34 mouse cellular contexts compared by ENCODE assay signal in genomic region chr2:181632624-181633023, GRCm38 (mm10). TPM values are rescaled to one million over a fixed set of nuclear protein-coding genes. Genes with fewer than 3 reads are reported as not detected.
A peak's percentile ranks its signal among the peaks of the same experiment; 100 is the strongest.
DNase-seq lines count a peak whose midpoint lies in the region; ATAC-seq lines count a peak whose summit lies in the region.
"Had no signal": no experiment of that assay in that cellular context is flagged by ENCODE, and none has a peak within 500 bp of the region (broad histone marks: within the 10 kb centered on the region; RNA-seq: fewer than 3 reads in every experiment).

No protein-coding gene starts in this region.

- no peak overlapping the region for H3K4me3 ChIP-seq in kidney, embryonic 14.5 days (ENCODE audit: low read length)
- H3K4me3 ChIP-seq: embryonic facial prominence, embryonic 10.5 days; embryonic facial prominence, embryonic 15.5 days; forebrain, embryonic 13.5 days; heart, embryonic 10.5 days; heart, embryonic 15.5 days; hindbrain, embryonic 12.5 days; intestine, embryonic 15.5 days; left cerebral cortex, adult 2 months; limb, embryonic 13.5 days; megakaryocyte, embryonic 14.5 days; midbrain, embryonic 12.5 days had no signal

- no peak overlapping the region for H3K4me2 ChIP-seq in kidney, embryonic 14.5 days (replicated peaks; ENCODE audit: low read depth, low read length)
- H3K4me2 ChIP-seq: embryonic facial prominence, embryonic 15.5 days; forebrain, embryonic 13.5 days; heart, embryonic 15.5 days; hindbrain, embryonic 12.5 days; intestine, embryonic 15.5 days; limb, embryonic 13.5 days; liver, embryonic 11.5 days; midbrain, embryonic 12.5 days had no signal

- H3K36me3 ChIP-seq in kidney, embryonic 14.5 days (ENCODE audit: control insufficient read depth, insufficient read depth, low read length): peaks cover 61% of the 10 kb centered on the region

- peak; percentile 61; the same call in 1 of the 2 replicates for ATAC-seq in cerebellum, adult (ENCODE audit: insufficient number of reproducible peaks, low FRiP score, low TSS enrichment)
- no peak for ATAC-seq in kidney, embryonic 14.5 days (ENCODE audit: low FRiP score, low TSS enrichment)
- ATAC-seq: activated CD4-positive, CD25-positive, alpha-beta regulatory T cell, adult 4 months; forebrain, embryonic 13.5 days; hindbrain, postnatal 0 days; intestine, embryonic 15.5 days had no signal

- no peaks in the 10 kb centered on the region for H3K27me3 ChIP-seq in kidney, embryonic 14.5 days (ENCODE audit: control insufficient read depth, insufficient read depth, low read length)
- H3K27me3 ChIP-seq: CH12.LX; embryonic facial prominence, embryonic 15.5 days; forebrain, embryonic 13.5 days; heart, embryonic 15.5 days; hindbrain, embryonic 12.5 days; intestine, embryonic 15.5 days; limb, embryonic 13.5 days; megakaryocyte, embryonic 14.5 days; midbrain, embryonic 12.5 days had no signal

- H3K9ac ChIP-seq in kidney, embryonic 14.5 days (ENCODE audit: low read depth, low read length): no peak overlapping the region
- H3K9ac ChIP-seq: embryonic facial prominence, embryonic 15.5 days; forebrain, embryonic 13.5 days; heart, embryonic 15.5 days; hindbrain, embryonic 12.5 days; intestine, embryonic 15.5 days; limb, embryonic 13.5 days; midbrain, embryonic 12.5 days had no signal

- H3K9me3 ChIP-seq in kidney, embryonic 14.5 days (ENCODE audit: control insufficient read depth, low read length): no peaks in the 10 kb centered on the region
- H3K9me3 ChIP-seq: embryonic facial prominence, embryonic 10.5 days; embryonic facial prominence, embryonic 15.5 days; forebrain, embryonic 13.5 days; heart, embryonic 10.5 days; heart, embryonic 15.5 days; hindbrain, embryonic 12.5 days; intestine, embryonic 15.5 days; limb, embryonic 13.5 days; megakaryocyte, embryonic 14.5 days; midbrain, embryonic 12.5 days had no signal

- H3K27ac ChIP-seq in kidney, embryonic 14.5 days (ENCODE audit: low read depth, low read length): no peak overlapping the region
- H3K27ac ChIP-seq: embryonic facial prominence, embryonic 10.5 days; embryonic facial prominence, embryonic 15.5 days; forebrain, embryonic 13.5 days; heart, embryonic 10.5 days; heart, embryonic 15.5 days; hindbrain, embryonic 12.5 days; hindbrain, postnatal 0 days; intestine, embryonic 15.5 days; left cerebral cortex, adult 2 months; limb, embryonic 13.5 days; midbrain, embryonic 12.5 days had no signal

- no peaks in the 10 kb centered on the region for H3K4me1 ChIP-seq in kidney, embryonic 14.5 days (ENCODE audit: control insufficient read depth, insufficient read depth, low read length)
- H3K4me1 ChIP-seq: embryonic facial prominence, embryonic 10.5 days; embryonic facial prominence, embryonic 15.5 days; forebrain, embryonic 13.5 days; heart, embryonic 10.5 days; heart, embryonic 15.5 days; hindbrain, embryonic 12.5 days; intestine, embryonic 15.5 days; limb, embryonic 13.5 days; midbrain, embryonic 12.5 days had no signal

- 97% methylated on average over 6 of the region's 6 CpGs for WGBS in kidney, embryonic 14.5 days

- DNase-seq in cerebellum, postnatal 4 days (ENCODE audit: low spot score in 2 of 2): no peak
- peak; percentile 67 for DNase-seq in cerebellum, adult 11-12 months
- DNase-seq in cerebellum, adult 9-11 months: peak; percentile 73
- DNase-seq in layer of hippocampus, adult 9-10 months (ENCODE audit: low spot score): peak; percentile 2
- no peak for DNase-seq in embryo, embryonic 9.5 days (ENCODE audit: extremely low spot score)
- no peak for DNase-seq in lung, postnatal 25 days (ENCODE audit: low spot score)
- DNase-seq: adrenal gland, adult 2 months; adrenal gland, postnatal 36 days; gastrocnemius, postnatal 10 days; heart, postnatal 36 days; kidney, adult 8-10 months; kidney, postnatal 10 days; lung, postnatal 4 days; spleen, adult 18-20 months; thymus, postnatal 25 days had no signal

RNA-seq across cellular contexts. Expression of gene Gm29797, which starts 24.2 kb away (rescaled TPM):
- 0.63 TPM in 1 of 2 replicates, not detected in the other for polyA plus RNA-seq in kidney, embryonic 14.5 days (2014; fragmentation: Nextera tagmentation; extraction: Ambion mirVana)
- polyA plus RNA-seq: activated CD4-positive, CD25-positive, alpha-beta regulatory T cell, adult 4 months; embryonic facial prominence, embryonic 10.5 days; heart, embryonic 15.5 days; hindbrain, postnatal 0 days; liver, embryonic 11.5 days; midbrain, embryonic 12.5 days; neural tube, embryonic 14.5 days; stomach, embryonic 16.5 days had no signal

RNA-seq across cellular contexts. Expression of gene Samd10, which starts 33.6 kb away (rescaled TPM):
- 24.5 and 29.2 TPM in 2 replicates for polyA plus RNA-seq in kidney, embryonic 14.5 days (2014; fragmentation: Nextera tagmentation; extraction: Ambion mirVana)

RNA-seq across cellular contexts. Expression of gene Sox18, which starts 38.8 kb away (rescaled TPM):
- 36.8 and 40.5 TPM in 2 replicates for polyA plus RNA-seq in kidney, embryonic 14.5 days (2014; fragmentation: Nextera tagmentation; extraction: Ambion mirVana)
- polyA plus RNA-seq: activated CD4-positive, CD25-positive, alpha-beta regulatory T cell, adult 4 months had no signal

RNA-seq across cellular contexts. Expression of gene Zfp512b, which starts 40.0 kb away (rescaled TPM):
- polyA plus RNA-seq in kidney, embryonic 14.5 days (2014; fragmentation: Nextera tagmentation; extraction: Ambion mirVana): 28.5 and 50.6 TPM in 2 replicates

RNA-seq across cellular contexts. Expression of gene Prpf6, which starts 41.0 kb away (rescaled TPM):
- 64.5 and 64.8 TPM in 2 replicates for polyA plus RNA-seq in kidney, embryonic 14.5 days (2014; fragmentation: Nextera tagmentation; extraction: Ambion mirVana)

Comparison
In these comparisons a context has a peak if more than half of its experiments do, and no peak if none do; other contexts are left out.
1. DNase-seq: peak in cerebellum, adult 11-12 months (single experiment), cerebellum, adult 9-11 months (single experiment) and layer of hippocampus, adult 9-10 months (single experiment); none in cerebellum, postnatal 4 days (0 of 2), embryo, embryonic 9.5 days (single experiment) and lung, postnatal 25 days (single experiment).